Mouse (Mus musculus) lung, embryonic 15.5 days (tissue): ENCODE data around the gene H2-DMa. TPM values are rescaled to one million over a fixed set of nuclear protein-coding genes. Genes with fewer than 3 reads are reported as not detected.

Experiments used
- polyA plus RNA-seq: library from polyadenylated mRNA; unstranded; fragments of >200 nt; fragmentation: Nextera tagmentation; extraction: Ambion mirVana; gene quantifications from 2 replicates; pipeline ENCODE4 v1.2.1, GENCODE M21; 2015

H2-DMa gene
- polyA plus RNA-seq, 1 experiment from 2014 or later, result 13.8 TPM

Other genes starting within 250 kb of the H2-DMa start
- not detected in 2 replicates for gene Gm7029, start 245.7 kb upstream of the H2-DMa start, polyA plus RNA-seq
- 10.1 and 10.6 TPM in 2 replicates for gene Kifc1, start 228.9 kb upstream of the H2-DMa start, polyA plus RNA-seq
- 0.28 and 0.31 TPM in 2 replicates for gene Platr17, start 214.4 kb upstream of the H2-DMa start, polyA plus RNA-seq
- 50.8 and 54.6 TPM in 2 replicates for gene Daxx, start 210.1 kb upstream of the H2-DMa start, polyA plus RNA-seq
- 45.3 and 52.6 TPM in 2 replicates for gene Tapbp, start 203.6 kb upstream of the H2-DMa start, polyA plus RNA-seq
- 17.8 and 20.6 TPM in 2 replicates for gene Zbtb22, start 203.6 kb upstream of the H2-DMa start, polyA plus RNA-seq
- gene Rgl2, start 190.0 kb upstream of the H2-DMa start, polyA plus RNA-seq, result 47.7 and 57.8 TPM in 2 replicates
- gene Pfdn6, start 179.2 kb upstream of the H2-DMa start, polyA plus RNA-seq, result 137 and 153 TPM in 2 replicates
- 33.1 and 34.2 TPM in 2 replicates for gene Wdr46, start 178.9 kb upstream of the H2-DMa start, polyA plus RNA-seq
- 3.8 and 4.3 TPM in 2 replicates for gene B3galt4, start 168.1 kb upstream of the H2-DMa start, polyA plus RNA-seq
- gene Vps52, start 163.7 kb upstream of the H2-DMa start, polyA plus RNA-seq, result 49.3 and 55.4 TPM in 2 replicates
- 1,650 and 1,822 TPM in 2 replicates for gene Rps18, start 163.5 kb upstream of the H2-DMa start, polyA plus RNA-seq
- gene H2-K1, start 119.2 kb upstream of the H2-DMa start, polyA plus RNA-seq, result 49.7 and 69.2 TPM in 2 replicates
- 20.9 and 23.2 TPM in 2 replicates for gene Ring1, start 94.9 kb upstream of the H2-DMa start, polyA plus RNA-seq
- 46.1 and 49.1 TPM in 2 replicates for gene H2-Ke6, start 91.5 kb upstream of the H2-DMa start, polyA plus RNA-seq
- 192 and 205 TPM in 2 replicates for gene Slc39a7, start 87.9 kb upstream of the H2-DMa start, polyA plus RNA-seq
- gene Rxrb, start 87.7 kb upstream of the H2-DMa start, polyA plus RNA-seq, result 47.5 and 56.0 TPM in 2 replicates
- gene Col11a2, start 80.1 kb upstream of the H2-DMa start, polyA plus RNA-seq, result 4.1 and 5.0 TPM in 2 replicates
- gene H2-Oa, start 27.2 kb upstream of the H2-DMa start, polyA plus RNA-seq, result 0.44 and 1.0 TPM in 2 replicates
- 102 and 106 TPM in 2 replicates for gene Brd2, start 3.1 kb downstream of the H2-DMa start, polyA plus RNA-seq
- 1.8 and 1.9 TPM in 2 replicates for gene H2-DMb2, start 23.8 kb downstream of the H2-DMa start, polyA plus RNA-seq
- 2.0 and 3.2 TPM in 2 replicates for gene H2-DMb1, start 33.5 kb downstream of the H2-DMa start, polyA plus RNA-seq
- 6.7 and 7.6 TPM in 2 replicates for gene Tap1, start 68.0 kb downstream of the H2-DMa start, polyA plus RNA-seq
- 6.5 and 10.8 TPM in 2 replicates for gene Psmb9, start 68.2 kb downstream of the H2-DMa start, polyA plus RNA-seq
- gene Psmb8, start 78.2 kb downstream of the H2-DMa start, polyA plus RNA-seq, result 17.1 and 29.7 TPM in 2 replicates
- gene Tap2, start 84.0 kb downstream of the H2-DMa start, polyA plus RNA-seq, result 8.6 and 12.7 TPM in 2 replicates
- 0.09 and 0.14 TPM in 2 replicates for gene H2-Ob, start 119.4 kb downstream of the H2-DMa start, polyA plus RNA-seq
- 12.1 and 42.0 TPM in 2 replicates for gene H2-Ab1, start 138.1 kb downstream of the H2-DMa start, polyA plus RNA-seq
- gene H2-Aa, start 168.3 kb downstream of the H2-DMa start, polyA plus RNA-seq, result 6.3 and 18.9 TPM in 2 replicates
- 4.7 and 12.0 TPM in 2 replicates for gene H2-Eb1, start 186.3 kb downstream of the H2-DMa start, polyA plus RNA-seq
- gene H2-Eb2, start 206.1 kb downstream of the H2-DMa start, polyA plus RNA-seq, result 0.11 TPM in 1 of 2 replicates, not detected in the other
- 0.08 and 0.16 TPM in 2 replicates for gene Btnl2, start 235.3 kb downstream of the H2-DMa start, polyA plus RNA-seq